Mouse (Mus musculus): ENCODE results near the gene Ctnna3.

The Ctnna3 gene

GRCm38 (mm10) chr10:63933946-63934345 lies 504.0 kb downstream of the Ctnna3 start:
- DNase-seq (ENCODE audit: low read depth, low spot score) = peak; percentile 72

- no peak for DNase-seq (ENCODE audit: low read depth, low spot score)
These were observed 515.6 kb downstream of the Ctnna3 start for GRCm38 (mm10) chr10:63945534-63945933.

GRCm38 (mm10) chr10:63947266-63947665 lies 517.4 kb downstream of the Ctnna3 start:
- peak; percentile 89 for DNase-seq (ENCODE audit: low read depth, low spot score)

DNA sequence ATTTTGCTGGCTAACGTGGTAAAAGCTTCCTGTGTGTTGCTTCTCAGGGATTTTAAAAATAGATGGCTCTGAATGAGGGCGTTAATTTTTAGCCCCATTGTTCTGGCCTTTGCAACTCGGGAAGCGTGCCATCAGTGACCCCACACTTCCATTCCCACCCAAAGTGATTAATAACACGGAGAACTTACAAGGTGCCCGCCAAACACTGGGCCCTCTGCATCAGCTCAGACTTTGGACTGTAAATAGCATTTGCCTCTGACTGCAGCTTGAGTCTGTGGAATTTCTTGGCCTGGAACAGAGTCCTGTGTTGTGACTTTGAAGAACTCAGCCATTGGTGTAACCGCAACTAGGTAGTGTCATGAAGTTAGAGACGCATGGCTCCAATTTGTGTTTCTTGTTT lies 521.0 kb downstream of the Ctnna3 start:
- peak; percentile 41 for DNase-seq (ENCODE audit: low read depth, low spot score)

DNA sequence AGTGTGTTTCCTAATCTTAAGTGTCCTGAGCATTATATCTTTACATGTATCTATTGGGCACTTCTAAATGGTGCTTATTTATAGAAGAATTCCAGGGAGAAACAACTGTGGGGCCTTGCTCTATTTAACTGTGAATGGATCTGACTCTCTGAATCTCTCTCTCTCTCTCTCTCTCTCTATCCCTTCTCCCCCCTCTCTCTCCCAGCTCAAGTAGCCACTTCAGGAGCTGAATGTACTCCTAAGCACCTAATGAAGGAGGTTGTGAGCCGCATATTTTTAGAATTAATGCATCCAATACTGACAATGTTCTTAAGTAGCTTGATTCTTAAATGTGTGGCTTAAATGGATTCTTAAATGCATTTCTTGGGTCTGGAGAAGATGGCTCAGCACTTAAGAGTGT lies 521.6 kb downstream of the Ctnna3 start:
- DNase-seq (ENCODE audit: low read depth, low spot score) = no peak

DNA sequence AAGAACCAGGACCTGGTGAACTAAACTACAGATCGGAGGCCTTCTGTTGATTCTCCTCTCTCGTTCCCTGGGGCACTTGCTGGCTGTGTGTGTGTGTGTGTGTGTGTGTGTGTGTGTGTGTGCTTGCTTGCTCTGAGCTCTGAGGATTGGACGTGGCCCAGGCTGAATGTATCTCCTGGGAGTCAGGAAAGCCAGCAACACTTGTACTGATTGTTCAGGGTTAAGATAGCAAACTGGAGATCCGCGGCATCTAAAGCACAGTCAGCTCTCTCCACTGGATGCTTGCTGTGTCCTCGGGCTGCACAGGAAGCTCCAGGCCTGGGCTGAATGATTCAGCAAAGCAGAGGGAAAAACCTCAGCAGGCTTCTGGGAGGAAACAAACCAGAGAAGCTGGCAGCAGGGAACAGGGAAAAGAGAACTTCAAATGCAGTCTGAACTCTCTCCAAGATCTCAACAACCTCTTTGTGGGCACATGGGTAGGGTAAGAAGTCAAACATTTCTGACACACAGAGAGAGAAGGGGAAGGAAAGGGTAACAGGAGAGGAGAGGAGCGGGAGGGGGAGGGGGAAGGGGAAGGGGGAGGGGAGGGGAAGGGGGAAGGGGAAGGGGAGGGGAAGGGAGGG lies 524.5 kb downstream of the Ctnna3 start:
- DNase-seq (ENCODE audit: low read depth, low spot score) = peak; percentile 85

DNA sequence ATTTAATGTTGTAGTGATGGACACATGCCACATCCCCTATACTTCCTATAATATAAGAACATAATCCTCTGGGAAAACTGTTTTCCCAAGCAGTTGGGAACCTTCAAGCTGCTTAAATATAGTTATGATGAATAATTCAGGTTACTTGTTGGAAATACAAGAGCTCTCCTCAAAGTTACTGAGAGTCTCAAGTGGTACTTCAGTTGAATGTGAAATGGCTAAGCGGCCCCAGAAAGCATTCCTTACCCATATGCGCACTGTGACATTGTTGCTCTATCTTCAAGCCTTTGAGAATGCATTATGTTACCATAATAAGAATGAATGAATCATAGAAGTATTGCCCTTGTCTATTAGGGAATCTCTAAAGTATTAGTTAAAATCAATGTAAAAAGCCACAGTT lies 542.4 kb downstream of the Ctnna3 start:
- DNase-seq (ENCODE audit: low read depth, low spot score) = no peak

- no peak for DNase-seq (ENCODE audit: low read depth, low spot score)
These were observed 548.2 kb downstream of the Ctnna3 start for GRCm38 (mm10) chr10:63978101-63978500.

GRCm38 (mm10) chr10:63978535-63978934 lies 548.6 kb downstream of the Ctnna3 start:
- peak; percentile 37 for DNase-seq (ENCODE audit: low read depth, low spot score)

DNA sequence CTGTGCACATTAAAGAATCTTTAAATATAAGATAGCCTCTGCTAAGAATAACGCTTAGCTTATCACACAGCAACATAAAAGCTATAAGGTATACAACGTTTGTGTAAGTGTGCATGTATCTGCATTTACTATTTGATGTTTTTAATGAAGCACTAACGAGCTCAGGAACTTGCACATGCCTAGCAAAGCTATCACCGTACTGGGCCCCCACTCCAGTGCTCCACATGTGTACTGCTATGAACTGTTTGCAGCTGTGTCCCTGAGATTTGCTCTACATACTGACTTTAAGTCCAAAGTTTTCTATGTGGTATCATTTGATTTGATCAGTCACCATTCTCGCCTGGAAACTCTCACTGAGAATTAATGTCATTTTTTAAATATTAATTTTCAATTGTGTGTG lies 549.1 kb downstream of the Ctnna3 start:
- no peak for DNase-seq (ENCODE audit: low read depth, low spot score)

GRCm38 (mm10) chr10:63979410-63979809 lies 549.5 kb downstream of the Ctnna3 start:
- DNase-seq (ENCODE audit: low read depth, low spot score) = no peak

DNA sequence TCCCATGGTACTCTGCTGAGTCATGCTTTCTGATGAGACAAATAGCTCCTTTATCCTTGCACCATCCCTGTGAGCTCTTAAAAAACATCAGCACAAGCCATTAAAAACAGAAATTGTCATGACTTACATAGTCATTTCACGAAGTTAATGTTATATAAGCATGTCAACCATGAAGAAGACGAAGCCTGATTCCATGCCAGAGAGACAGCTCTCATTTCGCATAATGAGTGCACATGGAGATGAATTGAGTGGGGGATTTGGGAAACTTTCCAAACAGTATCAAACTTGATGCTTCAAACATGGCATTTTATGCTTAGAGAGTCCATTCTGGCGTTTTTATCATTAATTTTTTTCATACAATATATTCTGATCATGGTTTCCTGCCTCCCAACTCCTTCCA lies 555.7 kb downstream of the Ctnna3 start:
- peak; percentile 50 for DNase-seq (ENCODE audit: low read depth, low spot score)

DNA sequence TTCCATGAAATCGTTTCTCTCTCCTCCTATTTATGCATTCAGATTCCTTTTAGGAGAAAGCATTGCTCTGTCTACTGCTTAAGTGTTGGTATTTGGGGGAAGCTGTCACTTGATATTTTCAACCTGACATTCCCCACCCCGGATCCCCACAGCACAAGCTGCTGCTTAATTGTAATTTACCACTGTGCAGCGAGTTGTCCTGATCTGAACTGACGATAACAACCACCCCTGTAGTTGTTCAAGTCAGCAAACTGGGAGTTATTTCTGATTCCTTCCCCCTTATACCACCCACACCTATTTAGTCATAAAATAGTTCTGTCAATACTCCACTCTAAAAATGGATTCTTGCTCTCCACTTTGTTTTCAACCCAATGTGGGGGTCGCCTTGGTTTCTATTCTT lies 564.4 kb downstream of the Ctnna3 start:
- peak; percentile 83 for DNase-seq (ENCODE audit: low read depth, low spot score)

- DNase-seq (ENCODE audit: low read depth, low spot score) = no peak
These were observed 571.6 kb downstream of the Ctnna3 start for GRCm38 (mm10) chr10:64001531-64001930.

- DNase-seq (ENCODE audit: low read depth, low spot score) = peak; percentile 74
These were observed 572.1 kb downstream of the Ctnna3 start for GRCm38 (mm10) chr10:64001996-64002395.

DNA sequence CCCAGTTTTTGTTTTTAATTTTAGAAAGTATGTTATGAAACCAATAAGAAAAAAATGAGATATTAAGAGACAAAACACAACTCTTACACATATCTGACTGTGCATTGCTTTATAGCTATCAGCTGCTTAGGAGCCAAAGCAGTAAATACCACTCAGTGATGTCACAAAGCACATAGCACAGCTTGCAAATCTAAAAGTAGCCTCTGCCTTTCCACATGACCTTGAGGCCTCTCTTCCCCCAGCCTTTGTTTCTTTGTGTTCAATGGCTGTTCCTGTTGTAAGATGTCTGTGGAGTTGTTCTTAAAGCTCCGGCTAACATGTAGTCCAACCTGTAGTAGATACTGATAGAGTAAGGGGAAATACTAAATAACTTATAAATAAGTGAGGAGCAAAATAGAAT lies 590.4 kb downstream of the Ctnna3 start:
- DNase-seq (ENCODE audit: low read depth, low spot score) = no peak

- DNase-seq (ENCODE audit: low read depth, low spot score) = peak; percentile 92
These were observed 593.4 kb downstream of the Ctnna3 start for GRCm38 (mm10) chr10:64023340-64023739.

- DNase-seq (ENCODE audit: low read depth, low spot score) = peak; percentile 68
These were observed 601.0 kb downstream of the Ctnna3 start for GRCm38 (mm10) chr10:64030901-64031300.

- DNase-seq (ENCODE audit: low read depth, low spot score) = peak; percentile 93
These were observed 610.0 kb downstream of the Ctnna3 start for GRCm38 (mm10) chr10:64039760-64040535.

- peak; percentile 68 for DNase-seq (ENCODE audit: low read depth, low spot score)
These were observed 611.3 kb downstream of the Ctnna3 start for GRCm38 (mm10) chr10:64041218-64041617.

DNA sequence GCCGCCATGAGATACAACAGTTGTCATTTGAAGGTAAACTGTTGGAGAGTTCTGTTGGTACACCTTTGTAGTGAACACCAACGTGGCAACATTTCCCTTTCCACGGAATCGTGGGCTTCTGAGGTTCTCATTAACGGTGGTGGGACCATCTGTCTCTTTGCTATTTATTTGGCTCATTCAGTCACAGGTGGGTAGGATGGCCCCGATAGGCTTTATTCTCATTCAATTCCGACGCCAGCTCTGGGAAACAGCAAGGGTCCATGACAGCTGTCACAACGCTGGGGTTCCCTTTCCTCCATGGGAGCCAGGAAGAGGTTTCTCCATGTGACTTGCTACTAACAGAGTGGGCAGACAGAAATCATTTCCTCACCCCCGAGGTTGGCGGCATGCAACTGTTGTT lies 612.0 kb downstream of the Ctnna3 start:
- peak; percentile 95 for DNase-seq (ENCODE audit: low read depth, low spot score)

DNA sequence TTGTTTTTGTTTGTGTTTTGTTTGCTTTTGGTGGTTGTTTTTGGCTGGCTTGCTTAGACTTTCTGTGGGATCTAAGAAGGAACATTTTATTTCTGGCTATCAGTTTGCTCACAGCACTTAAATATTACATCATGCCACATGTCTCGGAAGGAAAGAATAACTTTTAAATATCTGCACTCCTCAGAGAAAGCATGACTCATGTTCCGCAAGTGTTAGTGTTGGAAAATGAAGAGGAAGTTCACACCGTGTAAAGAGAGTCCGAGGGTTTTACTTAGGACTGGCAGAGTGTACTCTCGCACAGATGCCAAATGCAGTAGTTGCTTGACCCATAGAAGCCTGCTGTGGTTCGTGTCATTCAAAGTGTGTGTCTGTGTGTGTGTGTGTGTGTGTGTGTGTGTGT lies 619.3 kb downstream of the Ctnna3 start:
- peak; percentile 78 for DNase-seq (ENCODE audit: low read depth, low spot score)

DNA sequence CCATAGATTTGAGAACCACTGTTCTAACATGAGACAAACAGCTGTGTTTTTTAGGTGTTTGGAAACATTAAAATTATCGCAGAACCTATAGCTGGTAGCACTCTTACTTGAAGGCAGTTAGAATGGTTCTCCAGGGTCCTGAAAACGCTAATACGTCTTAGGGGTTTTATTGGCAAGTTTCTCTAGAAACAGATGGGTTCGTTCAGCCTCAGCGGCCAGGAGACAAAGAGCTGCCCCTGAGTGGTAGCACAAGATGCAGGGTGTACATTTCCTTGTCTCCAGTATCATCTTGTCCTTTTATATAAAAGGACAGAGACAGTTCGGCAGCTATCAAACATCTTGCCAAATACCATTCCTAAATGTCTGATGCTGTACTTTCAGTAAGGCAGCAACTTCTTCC lies 620.0 kb downstream of the Ctnna3 start:
- peak; percentile 15 for DNase-seq (ENCODE audit: low read depth, low spot score)

Measured in brain, adult 2 months (tissue).